Mouse (Mus musculus) embryonic fibroblast, embryonic 13.5 days (primary cell): ENCODE measurements at regions not wholly inside any gene's neighbourhood (a gene's known extent, or its start where the extent isn't known, plus 50 kb on each side); places are given as distances from the start of the nearest gene placed in this dataset.

ENCODE experiments used
- CTCF ChIP-seq: IDR thresholded peaks from 2 replicates; pipeline ENCODE4 v1.5.1; 2011; ENCODE audit warnings: mild to moderate bottlenecking, control low read depth, low read length, moderate library complexity, borderline replicate concordance; ENCODE audit not compliant: insufficient read depth
- POLR2A ChIP-seq: IDR thresholded peaks from 2 replicates; pipeline ENCODE4 v1.6.1; 2011; ENCODE audit warnings: low read depth, mild to moderate bottlenecking, control low read depth, low read length, moderate library complexity

DNA sequence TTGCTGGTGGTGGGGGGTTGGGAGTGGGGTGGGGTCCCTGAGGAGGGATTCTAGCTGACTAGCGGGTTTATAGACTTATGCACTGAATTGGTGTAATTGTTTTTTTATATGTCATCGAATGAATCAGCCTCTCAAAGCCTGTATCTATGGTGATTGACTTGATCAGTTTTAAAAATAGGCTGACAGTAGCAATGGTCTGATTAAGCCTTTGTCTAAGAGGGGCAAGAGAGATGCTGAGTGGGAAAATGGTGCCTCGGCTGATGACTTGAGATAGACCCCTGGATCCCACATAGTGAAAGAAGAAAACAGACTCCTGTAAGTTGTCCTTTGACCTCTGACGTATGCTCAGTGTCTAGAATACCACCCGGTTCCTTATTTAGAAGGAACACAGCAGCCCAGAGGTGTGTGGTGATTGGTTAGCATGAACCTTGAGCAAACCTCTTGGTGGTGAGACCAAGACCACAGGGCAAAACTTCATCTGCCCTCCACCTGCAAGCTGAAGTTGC, 312.7 kb upstream of the Klf3 start:
- no peak for TF ChIP-seq CTCF
- TF ChIP-seq POLR2A: no peak
